Mouse (Mus musculus) neural tube, postnatal 0 days (tissue): ENCODE results near the gene Kcnk4. TPM values are rescaled to one million over a fixed set of nuclear protein-coding genes. Genes with fewer than 3 reads are reported as not detected.

Experiments used
- microRNA-seq: library from miRNA; unstranded; fragments of <30 nt; microRNA quantifications from one replicate; pipeline ENCODE4, GENCODE M21; 2016
- polyA plus RNA-seq: library from polyadenylated mRNA; unstranded; fragments of >200 nt; fragmentation: Nextera tagmentation; extraction: Ambion mirVana; gene quantifications from 2 replicates; pipeline ENCODE4 v1.2.1, GENCODE M21; 2015

The Kcnk4 gene
- 25.1 and 29.6 TPM in 2 replicates for polyA plus RNA-seq

GRCm38 (mm10) chr19:6934195-6934977 lies at the start of gene Kcnk4:
Gene Kcnk4, minus strand, starts transcription at chr19:6934515.

GRCm38 (mm10) chr19:6980381-6981093 lies 46.2 kb upstream of the Kcnk4 start, which contains the start of gene Fkbp2:
Gene Fkbp2, minus strand, starts transcription at chr19:6980501.

GRCm38 (mm10) chr19:6975537-6976521 lies 41.5 kb upstream of the Kcnk4 start, which contains the start of gene Plcb3:
Gene Plcb3, minus strand, starts transcription at chr19:6976470.

GRCm38 (mm10) chr19:6974211-6975205 lies 40.2 kb upstream of the Kcnk4 start, which contains the start of gene Ppp1r14b:
Gene Ppp1r14b, plus strand, starts transcription at chr19:6974968.

GRCm38 (mm10) chr19:6942249-6942691 lies 8.0 kb upstream of the Kcnk4 start, which contains the start of gene Gpr137:
Gene Gpr137, minus strand, starts transcription at chr19:6942480.

GRCm38 (mm10) chr19:6941372-6942248 lies 7.3 kb upstream of the Kcnk4 start, which contains the start of gene Bad:
Gene Bad, plus strand, starts transcription at chr19:6941861.

GRCm38 (mm10) chr19:6925307-6925573 lies 9.1 kb downstream of the Kcnk4 start, which contains the start of gene Catsperz:
Gene Catsperz, minus strand, starts transcription at chr19:6925380.

GRCm38 (mm10) chr19:6921647-6922567 lies 12.4 kb downstream of the Kcnk4 start, which contains the start of gene Esrra:
Gene Esrra, minus strand, starts transcription at chr19:6921813.

GRCm38 (mm10) chr19:6909507-6910289 lies 24.6 kb downstream of the Kcnk4 start, which contains the start of the genes Trmt112 and Prdx5:
Gene Trmt112, plus strand, starts transcription at chr19:6909698.
Gene Prdx5, minus strand, starts transcription at chr19:6910106.

Small RNAs within 50 kb of the gene (microRNA-seq; reads per million reads assigned to microRNA genes)
- 1.2 reads per million for gene Mir6990

Other genes with a start within 250 kb of the Kcnk4 start
- 26.7 and 27.4 TPM in 2 replicates for gene Rps6ka4, start 93.9 kb downstream of the Kcnk4 start, polyA plus RNA-seq
- 1.7 and 2.4 TPM in 2 replicates for gene Ccdc88b, start 76.3 kb downstream of the Kcnk4 start, polyA plus RNA-seq
- gene Trmt112, start 24.8 kb downstream of the Kcnk4 start, polyA plus RNA-seq = 128 and 132 TPM in 2 replicates
- gene Prdx5, start 24.4 kb downstream of the Kcnk4 start, polyA plus RNA-seq = 652 and 658 TPM in 2 replicates
- 15.7 and 18.0 TPM in 2 replicates for gene Esrra, start 12.7 kb downstream of the Kcnk4 start, polyA plus RNA-seq
- 2.8 and 4.8 TPM in 2 replicates for gene Catsperz, start 9.1 kb downstream of the Kcnk4 start, polyA plus RNA-seq
- 100 and 102 TPM in 2 replicates for gene Bad, start 7.3 kb upstream of the Kcnk4 start, polyA plus RNA-seq
- 70.2 and 76.2 TPM in 2 replicates for gene Gpr137, start 8.0 kb upstream of the Kcnk4 start, polyA plus RNA-seq
- gene Ppp1r14b, start 40.5 kb upstream of the Kcnk4 start, polyA plus RNA-seq = 132 and 173 TPM in 2 replicates
- 14.0 and 14.2 TPM in 2 replicates for gene Plcb3, start 42.0 kb upstream of the Kcnk4 start, polyA plus RNA-seq
- 215 and 225 TPM in 2 replicates for gene Fkbp2, start 46.0 kb upstream of the Kcnk4 start, polyA plus RNA-seq
- gene Vegfb, start 53.1 kb upstream of the Kcnk4 start, polyA plus RNA-seq = 117 and 140 TPM in 2 replicates
- 29.4 and 30.2 TPM in 2 replicates for gene Dnajc4, start 58.1 kb upstream of the Kcnk4 start, polyA plus RNA-seq
- gene Nudt22, start 61.6 kb upstream of the Kcnk4 start, polyA plus RNA-seq = 23.5 and 27.1 TPM in 2 replicates
- gene Trpt1, start 61.6 kb upstream of the Kcnk4 start, polyA plus RNA-seq = 24.7 and 28.5 TPM in 2 replicates
- gene Fermt3, start 85.0 kb upstream of the Kcnk4 start, polyA plus RNA-seq = 5.2 and 5.4 TPM in 2 replicates
- gene Stip1, start 105.5 kb upstream of the Kcnk4 start, polyA plus RNA-seq = 143 and 152 TPM in 2 replicates
- gene Macrod1, start 122.3 kb upstream of the Kcnk4 start, polyA plus RNA-seq = 6.0 and 8.2 TPM in 2 replicates
- gene Flrt1, start 171.2 kb upstream of the Kcnk4 start, polyA plus RNA-seq = 10.8 and 12.7 TPM in 2 replicates